9 mouse cellular contexts compared by ENCODE assay signal in the genomic region with DNA sequence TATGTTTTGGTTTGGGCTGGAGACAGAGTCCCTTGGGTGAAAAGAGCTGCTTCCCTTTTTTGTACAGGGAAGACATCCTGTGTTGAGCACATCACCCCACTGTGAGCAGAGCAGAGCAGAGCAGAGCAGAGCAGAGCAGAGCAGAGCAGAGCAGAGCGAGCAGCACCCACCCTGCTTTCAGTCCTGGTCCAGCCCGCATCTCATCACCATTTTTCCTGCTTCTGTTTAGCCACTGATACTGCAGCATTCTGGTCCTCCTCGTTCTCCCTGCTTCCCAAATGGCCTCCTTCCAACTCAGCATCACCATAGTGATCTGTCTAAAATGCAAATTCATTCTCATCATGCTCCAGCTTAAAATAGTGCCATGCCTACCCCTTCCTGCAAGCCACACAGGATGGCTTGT.
A peak's percentile ranks its signal among the peaks of the same experiment; 100 is the strongest.
DNase-seq lines count a peak whose midpoint lies in the region; ATAC-seq lines count a peak whose summit lies in the region.
"Had no signal": no experiment of that assay in that cellular context is flagged by ENCODE, and none has a peak within 500 bp of the region (broad histone marks: within the 10 kb centered on the region; RNA-seq: fewer than 3 reads in every experiment).

No protein-coding gene starts in this region.

- H3K4me2 ChIP-seq in midbrain, embryonic 16.5 days (ENCODE audit: low read length), result no peak overlapping the region
- H3K4me2 ChIP-seq in kidney, embryonic 16.5 days (replicated peaks; ENCODE audit: low read depth, low read length), result no peak overlapping the region

- H3K9me3 ChIP-seq in midbrain, embryonic 16.5 days (replicated peaks; ENCODE audit: control insufficient read depth, low read length, poor library complexity, severe bottlenecking), result no peaks in the 10 kb centered on the region
- no peaks in the 10 kb centered on the region for H3K9me3 ChIP-seq in kidney, embryonic 16.5 days (ENCODE audit: low read length)
- H3K9me3 ChIP-seq: heart, embryonic 10.5 days had no signal

- no peaks in the 10 kb centered on the region for H3K36me3 ChIP-seq in midbrain, embryonic 16.5 days (ENCODE audit: control insufficient read depth, insufficient read depth, low read length)
- no peaks in the 10 kb centered on the region for H3K36me3 ChIP-seq in kidney, embryonic 16.5 days (ENCODE audit: insufficient read depth, low read length)
- H3K36me3 ChIP-seq: heart, embryonic 10.5 days had no signal

- 32% methylated on average over 3 of the region's 3 CpGs for WGBS in midbrain, embryonic 16.5 days
- WGBS in kidney, embryonic 16.5 days, result 62% methylated on average over 3 of the region's 3 CpGs

- peak; percentile 70 for DNase-seq in brain, embryonic 18.5 days (ENCODE audit: low read depth, low spot score)
- peak; percentile 44 to 50 for DNase-seq in cerebellum, postnatal 25 days
- peak; percentile 68 for DNase-seq in layer of hippocampus, adult 9-10 months (ENCODE audit: low spot score)
- DNase-seq in testis, postnatal 14 days (ENCODE audit: low spot score), result no peak
- no peak for DNase-seq in thymus, adult 18-20 months
- DNase-seq in adrenal gland, postnatal 14 days, result no peak

- no peaks in the 10 kb centered on the region for H3K27me3 ChIP-seq in midbrain, embryonic 16.5 days (ENCODE audit: control insufficient read depth, insufficient read depth, low read depth, low read length)
- H3K27me3 ChIP-seq in kidney, embryonic 16.5 days (ENCODE audit: insufficient read depth, low read length), result no peaks in the 10 kb centered on the region

- H3K27ac ChIP-seq in midbrain, embryonic 16.5 days (ENCODE audit: low read length), result no peak overlapping the region
- no peak overlapping the region for H3K27ac ChIP-seq in kidney, embryonic 16.5 days (ENCODE audit: low read length)
- H3K27ac ChIP-seq: heart, embryonic 10.5 days had no signal

- no peaks in the 10 kb centered on the region for H3K4me1 ChIP-seq in midbrain, embryonic 16.5 days (ENCODE audit: control insufficient read depth, insufficient read depth, low read length)
- no peaks in the 10 kb centered on the region for H3K4me1 ChIP-seq in kidney, embryonic 16.5 days (ENCODE audit: insufficient read depth, low read length)
- H3K4me1 ChIP-seq: heart, embryonic 10.5 days had no signal

- H3K9ac ChIP-seq in midbrain, embryonic 16.5 days (ENCODE audit: low read depth, low read length), result no peak overlapping the region
- H3K9ac ChIP-seq in kidney, embryonic 16.5 days (replicated peaks; ENCODE audit: low read length), result no peak overlapping the region

- peak; percentile 93 for ATAC-seq in midbrain, embryonic 16.5 days
- no peak for ATAC-seq in kidney, embryonic 16.5 days (ENCODE audit: low FRiP score, low TSS enrichment)

- no peak overlapping the region for H3K4me3 ChIP-seq in midbrain, embryonic 16.5 days (ENCODE audit: low read depth, low read length)
- no peak overlapping the region for H3K4me3 ChIP-seq in kidney, embryonic 16.5 days (ENCODE audit: low read length)
- H3K4me3 ChIP-seq: heart, embryonic 10.5 days had no signal

Comparison
In these comparisons a context has a peak if more than half of its experiments do, and no peak if none do; other contexts are left out.
1. DNase-seq: peak in brain, embryonic 18.5 days (single experiment), cerebellum, postnatal 25 days (2 of 2) and layer of hippocampus, adult 9-10 months (single experiment); none in testis, postnatal 14 days (single experiment), thymus, adult 18-20 months (0 of 2) and adrenal gland, postnatal 14 days (single experiment).